Mouse (Mus musculus) layer of hippocampus, postnatal 25 days (tissue): ENCODE measurements at regions not wholly inside any gene's neighbourhood (a gene's known extent, or its start where the extent isn't known, plus 50 kb on each side); places are given as distances from the start of the nearest gene placed in this dataset.
"Not testable (repeated sequence)": the region's sequence is repeated elsewhere in the genome, so short reads cannot be mapped to it uniquely, and the experiment has no call there.

Source experiments
- DNase-seq, 2 experiments: peaks; one replicate each; pipeline ENCODE4 v3.0.0; 2022; ENCODE audit warnings: mixed read lengths in 2 of 2, low spot score in 1 of 2; ENCODE audit errors: extremely low spot score in 1 of 2

DNA sequence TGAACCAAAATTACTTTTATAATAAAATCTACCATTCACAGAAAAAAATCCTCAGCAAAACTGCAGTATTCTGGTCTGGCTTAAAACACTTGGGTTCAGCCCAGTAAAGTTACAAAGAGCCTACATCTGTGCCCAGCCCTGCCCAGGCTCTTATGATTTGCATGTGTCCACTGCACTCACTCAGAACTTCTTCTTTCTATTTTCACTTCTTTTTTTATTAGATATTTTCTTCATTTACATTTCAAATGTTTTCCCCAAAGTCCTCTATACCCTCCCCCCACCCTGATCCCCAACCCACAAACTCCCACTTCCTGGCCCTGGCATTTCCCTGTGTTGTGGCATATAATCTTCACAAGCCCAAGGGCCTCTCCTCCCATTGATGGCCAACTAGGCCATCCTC lies 1442.4 kb upstream of the Tacstd2 start:
- DNase-seq, result no peak

DNA sequence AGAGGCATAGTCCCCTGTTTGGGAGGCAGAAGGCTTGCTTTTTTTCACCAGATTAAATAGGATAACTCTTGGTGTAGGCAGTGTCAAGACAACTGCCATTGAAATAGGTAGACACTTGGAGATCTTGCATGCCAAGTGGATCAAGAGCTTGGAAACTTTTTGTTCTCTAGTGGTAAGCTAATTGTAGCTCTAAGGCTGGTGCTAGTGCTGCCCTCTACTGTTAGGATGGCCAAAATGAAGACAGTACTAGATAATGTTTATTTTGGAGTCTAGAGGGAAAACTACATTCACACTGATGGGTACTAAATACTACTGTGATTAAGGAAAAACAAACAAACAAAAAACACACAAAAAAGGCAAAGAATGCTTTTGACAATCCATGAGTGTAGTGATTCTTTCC lies 1428.4 kb upstream of the Tacstd2 start:
- DNase-seq, result no peak

DNA sequence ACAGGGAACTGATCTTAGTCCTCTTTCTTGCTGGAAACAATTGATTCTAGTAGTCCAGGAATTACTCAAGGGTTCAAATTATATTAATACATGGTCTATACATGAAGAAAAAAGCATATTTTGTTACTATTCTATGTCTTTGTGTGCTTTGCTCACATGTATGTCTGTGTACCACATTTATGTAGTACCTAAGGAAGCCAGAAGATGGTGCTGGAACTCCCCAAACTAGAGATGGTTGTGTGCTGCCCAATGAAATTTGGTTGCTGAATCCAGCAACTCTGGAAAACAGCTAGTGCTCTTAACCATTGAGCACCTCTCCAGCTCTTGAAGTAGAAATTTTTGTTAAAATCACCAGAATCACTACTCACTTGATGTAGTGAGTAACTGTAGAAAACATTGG lies 1402.5 kb upstream of the Tacstd2 start:
- not testable (repeated sequence) for DNase-seq

DNA sequence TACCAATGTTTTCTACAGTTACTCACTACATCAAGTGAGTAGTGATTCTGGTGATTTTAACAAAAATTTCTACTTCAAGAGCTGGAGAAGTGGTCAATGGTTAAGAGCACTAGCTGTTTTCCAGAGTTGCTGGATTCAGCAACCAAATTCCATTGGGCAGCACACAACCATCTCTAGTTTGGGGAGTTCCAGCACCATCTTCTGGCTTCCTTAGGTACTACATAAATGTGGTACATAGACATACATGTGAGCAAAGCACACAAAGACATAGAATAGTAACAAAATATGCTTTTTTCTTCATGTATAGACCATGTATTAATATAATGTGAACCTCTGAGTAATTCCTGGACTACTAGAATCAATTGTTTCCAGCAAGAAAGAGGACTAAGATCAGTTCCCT lies 1396.3 kb upstream of the Tacstd2 start:
- not testable (repeated sequence) for DNase-seq

DNA sequence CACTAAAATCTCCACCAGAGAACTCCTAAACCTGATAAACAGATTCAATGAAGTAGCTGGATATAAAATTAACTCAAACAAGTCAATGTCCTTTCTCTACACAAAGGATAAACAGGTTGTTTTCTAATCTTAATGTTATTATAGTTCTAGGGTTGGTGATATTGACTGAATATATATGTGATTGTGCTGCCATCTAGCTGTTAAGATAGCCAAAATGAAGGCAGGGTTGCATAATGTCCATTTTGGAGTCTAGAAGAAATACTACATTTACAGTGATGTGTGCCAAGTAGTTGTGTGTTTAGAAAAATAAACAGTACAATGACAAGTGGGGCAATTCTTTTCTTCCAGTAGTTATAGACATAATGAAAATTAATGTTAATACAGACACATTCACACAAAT lies 1379.9 kb upstream of the Tacstd2 start:
- DNase-seq, result no peak

DNA sequence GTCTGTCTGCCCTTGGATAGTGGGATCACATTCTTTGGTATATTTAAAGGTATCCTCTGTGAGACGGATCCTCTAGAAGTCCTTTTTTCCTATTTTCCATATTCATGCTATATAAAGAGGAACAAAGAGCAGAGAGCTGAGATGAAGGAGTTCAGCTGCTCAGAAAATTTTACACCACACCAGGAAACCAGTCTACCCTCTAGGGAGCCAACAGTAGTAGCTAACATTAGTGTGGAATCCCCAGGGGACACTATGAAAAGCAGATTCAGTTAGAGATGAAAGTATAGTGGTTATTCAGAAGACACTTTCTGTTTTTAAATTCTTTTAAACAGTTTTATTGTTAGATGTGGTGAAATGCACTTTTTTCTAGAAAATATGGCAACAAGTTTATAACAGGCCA lies 1348.5 kb upstream of the Tacstd2 start:
- no peak for DNase-seq

DNA sequence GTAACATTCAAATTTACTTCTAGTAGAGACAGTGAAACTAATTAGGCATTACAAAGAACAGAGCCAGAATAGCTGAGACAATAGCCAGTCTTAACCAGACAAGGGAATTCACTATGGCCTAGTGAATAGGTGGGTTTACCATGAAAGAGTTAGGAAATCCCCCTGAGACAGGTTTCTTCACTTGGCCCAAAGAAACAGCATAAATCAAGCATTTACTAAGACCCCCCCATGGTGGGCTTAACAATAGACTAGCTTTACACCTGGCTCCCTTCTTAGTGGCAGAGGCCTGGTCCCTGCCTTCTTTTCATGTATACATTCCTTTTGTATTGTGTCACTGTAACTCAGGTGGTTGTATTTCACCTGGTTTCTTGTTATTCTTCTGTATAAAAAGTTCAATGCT lies 1317.2 kb upstream of the Tacstd2 start:
- not testable (repeated sequence) for DNase-seq

DNA sequence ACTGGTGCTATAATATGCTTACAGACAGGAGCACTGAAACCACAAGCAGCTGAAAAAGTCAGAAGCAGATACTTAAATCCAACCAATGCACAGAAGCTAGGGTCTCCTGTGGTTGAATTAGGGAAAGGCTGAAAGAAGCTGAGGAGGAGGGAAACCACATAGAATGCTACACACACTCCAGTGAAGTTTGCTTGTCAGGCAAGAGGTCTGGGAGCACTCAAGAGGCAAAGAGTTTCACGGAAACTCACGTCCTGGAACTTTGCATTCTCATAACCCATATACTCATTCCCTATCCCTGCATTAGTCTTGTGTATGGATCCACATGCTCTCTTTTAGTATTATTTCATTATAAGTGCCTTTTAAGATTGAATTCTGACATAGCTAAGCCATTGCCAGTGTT lies 1316.7 kb upstream of the Tacstd2 start:
- no peak for DNase-seq

DNA sequence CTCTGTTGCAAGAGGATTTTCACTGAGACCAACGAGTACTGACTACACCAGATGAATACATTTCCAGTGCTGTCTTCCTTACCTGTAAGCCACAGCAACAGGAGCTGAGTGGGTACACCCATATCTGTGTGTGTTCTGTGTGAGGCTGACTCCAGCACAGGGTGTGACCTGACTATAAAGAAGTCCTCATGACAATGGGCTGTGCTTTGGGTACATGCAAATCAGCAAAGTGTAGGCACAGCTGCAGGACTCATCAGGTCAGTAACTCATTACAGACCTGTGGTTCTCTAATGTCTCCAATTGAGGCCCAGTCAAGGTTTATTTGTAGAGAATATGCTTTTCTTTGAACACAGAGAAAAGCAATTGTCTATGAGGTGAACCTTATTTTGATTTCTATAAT lies 1299.6 kb upstream of the Tacstd2 start:
- no peak for DNase-seq

DNA sequence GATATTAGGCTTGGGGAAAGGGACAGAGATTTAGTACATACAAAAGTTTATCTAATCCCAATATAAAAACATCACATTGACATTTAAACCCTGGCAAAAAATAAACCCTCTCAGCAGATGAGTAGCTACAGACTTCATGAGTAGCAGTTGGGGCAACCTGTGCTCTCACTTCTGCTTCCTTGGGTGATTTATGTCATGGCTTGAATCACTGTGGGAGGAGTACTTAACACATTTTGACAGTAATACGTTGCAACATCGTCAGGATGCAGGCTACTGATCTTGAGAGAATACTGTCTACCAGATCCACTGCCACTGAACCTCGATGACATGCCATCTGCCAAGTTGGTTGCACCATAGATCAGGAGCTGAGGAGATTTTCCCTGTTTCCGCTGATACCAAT lies 1299.0 kb upstream of the Tacstd2 start:
- DNase-seq, result no peak

DNA sequence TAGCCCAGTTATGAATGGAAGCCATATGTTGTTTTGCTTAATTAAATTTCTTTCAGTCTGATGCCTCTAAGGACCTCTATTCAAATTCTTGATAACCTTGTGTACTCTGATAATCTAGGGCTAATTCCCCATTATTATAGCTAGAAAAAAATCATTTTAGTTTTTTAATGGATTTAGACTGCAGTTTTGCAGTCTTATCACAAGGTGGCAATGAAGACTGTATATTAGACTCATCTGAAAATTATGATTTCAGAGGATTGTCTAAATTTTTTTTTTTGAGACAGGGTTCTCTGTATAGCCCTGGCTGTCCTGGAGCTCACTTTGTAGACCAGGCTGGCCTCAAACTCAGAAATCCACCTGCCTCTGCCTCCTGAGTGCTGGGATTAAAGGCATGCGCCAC lies 1292.9 kb upstream of the Tacstd2 start:
- DNase-seq, result not testable (repeated sequence)

DNA sequence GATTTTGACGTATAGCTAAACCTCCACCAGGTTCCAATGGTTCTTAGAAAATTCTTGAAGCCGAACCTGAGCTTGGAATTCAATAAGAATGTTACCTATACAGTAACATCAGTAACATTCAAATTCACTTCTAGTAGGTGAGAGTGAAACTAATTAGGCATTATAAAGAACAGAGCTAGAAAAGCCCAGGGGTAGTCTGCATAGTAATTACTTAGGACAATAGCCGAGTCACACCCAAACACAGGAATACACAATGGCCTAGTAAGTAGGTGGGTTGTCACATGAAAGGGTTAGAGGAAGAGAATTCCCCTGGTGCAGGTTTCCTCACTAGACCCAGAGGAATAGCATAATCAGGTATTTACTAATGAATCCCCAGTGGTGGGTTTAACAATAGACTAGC lies 1277.8 kb upstream of the Tacstd2 start:
- no peak for DNase-seq

DNA sequence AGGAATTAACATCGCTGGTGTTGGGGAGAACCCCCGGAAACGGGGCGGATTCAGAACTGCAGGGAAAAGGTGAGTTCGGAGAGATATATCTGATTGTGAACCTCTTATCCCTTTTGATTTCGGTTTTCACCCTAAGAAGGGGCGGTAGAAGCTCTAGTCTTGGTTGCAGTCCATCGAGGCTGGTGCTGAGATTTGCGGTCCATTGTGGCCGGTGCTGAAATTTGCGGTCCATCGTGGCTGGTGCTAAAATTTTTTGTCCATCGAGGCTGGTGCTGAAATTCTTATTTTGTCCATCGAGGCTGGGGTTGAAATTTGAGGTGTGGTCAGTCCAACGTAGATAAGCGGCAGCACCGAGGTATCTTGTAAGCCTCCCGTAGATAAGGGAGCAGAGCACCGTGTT lies 1263.6 kb upstream of the Tacstd2 start:
- not testable (repeated sequence) for DNase-seq

DNA sequence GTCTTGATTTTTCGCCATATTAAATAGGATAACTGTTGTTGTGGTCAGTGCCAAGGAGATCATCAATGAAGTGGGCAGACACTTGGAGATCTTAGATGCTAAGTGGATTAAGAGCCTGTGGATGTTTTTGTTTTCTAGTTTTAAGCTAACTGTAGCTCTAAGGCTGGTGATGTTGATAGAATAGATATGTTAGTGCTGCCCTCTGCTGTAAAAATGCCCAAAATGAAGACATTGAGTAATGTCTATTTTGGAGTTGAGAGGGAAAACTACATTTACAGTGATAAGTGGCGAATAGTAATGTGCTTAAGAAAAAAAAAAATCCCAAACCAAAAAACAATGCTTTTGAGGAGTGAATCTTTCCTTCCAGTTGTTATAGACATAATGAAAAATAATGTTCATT lies 1235.9 kb upstream of the Tacstd2 start:
- DNase-seq, result no peak

DNA sequence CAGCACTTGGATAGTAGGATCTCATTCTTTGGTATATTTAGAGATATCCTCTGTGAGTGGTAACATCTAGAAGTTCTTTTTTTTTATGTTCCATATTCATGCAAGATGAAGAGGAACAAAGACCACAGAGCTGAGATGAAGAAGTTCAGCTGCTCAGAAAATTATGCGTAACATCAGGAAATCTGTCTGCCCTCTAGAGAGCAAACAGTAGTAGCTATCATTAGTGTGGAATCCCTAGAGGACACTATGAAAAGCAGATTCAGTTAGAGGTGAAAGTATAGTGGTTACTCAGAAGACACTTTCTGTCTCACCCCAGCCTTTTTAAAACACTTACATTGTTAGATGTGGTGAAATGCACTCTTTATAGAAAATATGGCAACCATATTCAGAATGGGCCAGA lies 1214.9 kb upstream of the Tacstd2 start:
- DNase-seq, result no peak

DNA sequence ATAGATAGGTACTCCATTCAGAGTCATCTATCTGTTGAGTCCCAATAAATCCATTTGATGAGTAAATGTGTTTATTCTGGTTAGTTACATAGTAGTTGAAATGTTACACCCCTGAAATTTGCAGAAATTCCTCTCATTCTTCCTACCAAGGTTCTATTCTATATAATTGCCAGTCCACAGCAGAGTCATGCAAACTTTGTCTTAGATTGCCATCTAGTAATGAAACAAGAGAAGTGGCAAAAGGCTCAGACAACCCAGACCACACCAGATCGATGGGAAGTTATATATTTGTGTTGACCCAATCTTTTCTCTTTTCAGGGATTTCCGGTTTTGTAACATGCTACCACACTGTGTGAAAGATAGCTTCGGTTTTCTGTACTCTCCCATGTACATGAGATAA lies 1214.1 kb upstream of the Tacstd2 start:
- DNase-seq, result no peak

DNA sequence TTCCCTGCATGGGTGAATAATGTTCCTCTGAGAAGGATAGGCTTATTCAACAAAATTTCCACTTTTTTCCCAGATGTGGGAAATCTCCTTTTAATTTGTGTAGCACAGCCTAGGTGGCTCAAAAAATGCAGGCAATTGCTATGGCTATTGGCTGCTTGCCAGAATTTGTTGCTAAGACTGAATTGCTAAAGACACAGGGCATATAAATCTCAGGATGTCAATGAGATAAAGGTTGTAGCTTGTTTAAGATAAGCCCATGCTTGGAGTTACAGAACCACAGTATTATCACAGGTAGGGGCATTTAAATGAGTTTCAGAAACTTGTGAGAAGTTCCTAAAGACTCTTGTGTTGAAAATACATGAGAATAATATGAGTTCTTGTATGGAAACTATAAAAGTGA lies 1203.0 kb upstream of the Tacstd2 start:
- DNase-seq, result no peak

DNA sequence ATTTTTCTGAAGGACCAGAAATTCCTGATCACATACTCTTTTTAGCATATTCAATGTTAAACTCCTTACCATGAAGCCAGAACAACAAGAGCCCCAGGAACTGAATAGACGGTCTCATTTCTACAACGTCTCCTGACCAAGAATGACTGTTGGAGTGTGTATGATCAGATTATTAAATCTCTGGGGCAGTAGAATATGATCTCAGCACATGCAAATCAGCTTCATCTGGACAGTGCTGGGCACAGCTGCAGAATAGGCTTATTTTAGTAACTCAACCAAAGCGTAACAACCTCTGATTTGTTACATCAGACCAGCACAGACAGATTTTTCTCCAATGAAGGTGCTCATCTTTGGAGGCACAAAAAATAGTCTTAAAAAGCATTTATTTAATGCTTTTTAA lies 1201.1 kb upstream of the Tacstd2 start:
- DNase-seq, result no peak

DNA sequence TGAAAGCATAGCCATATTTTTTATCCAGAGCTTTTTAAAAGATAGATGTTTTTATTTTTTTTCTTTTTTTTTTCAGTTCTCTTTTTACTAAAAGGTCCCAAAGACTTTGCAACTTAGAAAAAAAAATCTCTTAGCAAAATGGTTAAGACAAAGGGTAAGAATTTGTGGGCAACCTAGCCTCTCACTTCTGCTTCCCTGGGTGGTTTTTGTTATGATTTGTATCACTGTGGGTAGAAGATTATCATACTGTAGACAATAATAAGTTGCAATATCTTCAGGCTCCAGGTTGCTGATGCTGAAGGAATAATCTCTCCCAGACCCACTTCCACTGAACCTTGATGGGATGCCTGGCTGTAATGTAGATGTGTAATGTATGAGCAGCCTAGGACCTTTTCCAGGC lies 1200.5 kb upstream of the Tacstd2 start:
- DNase-seq, result no peak

DNA sequence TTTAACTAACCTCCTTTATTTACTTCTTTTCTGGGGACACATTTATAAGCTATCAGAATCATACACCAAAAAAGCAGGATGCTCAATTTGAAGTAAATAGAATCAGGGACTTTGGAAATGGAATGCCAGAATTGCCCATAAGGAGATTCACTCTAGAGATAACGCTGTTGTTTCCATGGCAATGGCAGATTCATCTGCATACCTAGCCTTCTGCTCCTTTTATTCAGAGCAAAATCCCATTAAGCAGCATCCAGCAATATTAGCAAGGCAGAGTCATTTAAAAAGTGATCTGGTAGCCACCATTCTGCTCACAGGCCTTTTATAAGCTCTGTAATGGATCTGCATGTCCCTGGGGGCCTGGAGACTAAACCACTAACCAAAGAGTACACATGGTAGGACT lies 1175.5 kb upstream of the Tacstd2 start:
- DNase-seq, result not testable (repeated sequence)

DNA sequence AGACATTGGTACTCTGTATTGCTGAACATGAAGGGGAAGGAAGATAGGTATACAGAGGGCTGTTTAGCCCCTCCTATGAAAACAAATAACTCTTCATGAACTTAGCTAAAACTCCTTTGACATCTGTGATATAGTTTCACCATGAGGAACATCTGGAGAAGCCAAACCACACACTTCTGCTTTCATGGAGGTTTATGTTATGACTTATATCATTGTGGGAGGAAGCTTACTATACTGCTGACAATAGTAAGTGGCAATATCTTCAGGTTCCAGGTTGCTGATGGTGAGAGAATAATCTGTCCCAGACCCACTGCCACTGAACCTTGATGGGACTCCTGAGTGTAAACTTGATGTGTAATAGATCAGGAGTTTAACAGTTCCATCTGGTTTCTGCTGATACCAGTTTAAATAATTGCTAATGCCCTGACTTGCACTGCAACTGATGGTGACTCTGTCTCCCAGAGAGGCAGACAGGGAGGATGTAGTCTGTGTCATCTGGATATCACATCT lies 1168.8 kb upstream of the Tacstd2 start:
- not testable (repeated sequence) for DNase-seq

DNA sequence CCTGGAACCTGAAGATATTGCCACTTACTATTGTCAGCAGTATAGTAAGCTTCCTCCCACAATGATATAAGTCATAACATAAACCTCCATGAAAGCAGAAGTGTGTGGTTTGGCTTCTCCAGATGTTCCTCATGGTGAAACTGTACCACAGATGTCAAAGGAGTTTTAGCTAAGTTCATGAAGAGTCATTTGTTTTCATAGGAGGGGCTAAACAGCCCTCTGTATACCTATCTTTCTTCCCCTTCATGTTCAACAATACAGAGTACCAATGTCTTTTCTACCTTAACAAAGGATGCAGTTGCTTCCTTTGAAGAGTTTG lies 1145.2 kb upstream of the Tacstd2 start:
- DNase-seq, result not testable (repeated sequence)

DNA sequence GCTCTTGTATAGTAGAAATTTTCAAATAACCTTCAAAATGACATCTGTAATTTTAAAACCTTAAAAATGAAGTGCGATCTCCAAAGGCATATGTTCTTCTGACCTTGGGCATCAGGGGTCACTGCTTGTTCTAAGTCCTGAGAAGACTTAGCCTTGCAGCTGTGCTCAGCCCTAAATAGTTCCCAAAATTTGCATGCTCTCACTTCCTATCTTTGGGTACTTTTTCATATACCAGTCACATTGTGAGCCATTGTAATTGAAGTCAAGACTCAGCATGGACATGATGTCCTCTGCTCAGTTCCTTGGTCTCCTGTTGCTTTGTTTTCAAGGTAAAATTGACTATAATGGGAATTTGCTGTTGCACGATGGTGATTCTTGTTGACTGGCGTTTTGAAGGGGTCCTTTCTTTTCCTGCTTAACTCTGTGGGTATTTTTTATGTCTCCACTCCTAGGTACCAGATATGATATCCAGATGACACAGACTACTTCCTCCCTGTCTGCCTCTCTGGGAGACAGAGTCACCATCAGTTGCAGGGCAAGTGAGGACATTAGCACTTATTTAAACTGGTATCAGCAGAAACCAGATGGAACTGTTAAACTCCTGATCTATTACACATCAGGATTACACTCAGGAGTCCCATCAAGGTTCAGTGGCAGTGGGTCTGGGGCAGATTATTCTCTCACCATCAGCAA lies 1144.6 kb upstream of the Tacstd2 start:
- no peak for DNase-seq
